Mouse (Mus musculus) megakaryocyte, adult 5-6 weeks (primary cell): ENCODE measurements at regions not wholly inside any gene's neighbourhood (a gene's known extent, or its start where the extent isn't known, plus 50 kb on each side); places are given as distances from the start of the nearest gene placed in this dataset.

Source experiments
- ATAC-seq: 2 replicates; pipeline ENCODE4 v1.8.0; 2016; ENCODE audit warnings: mild to moderate bottlenecking, inconsistent platforms; ENCODE audit not compliant: poor library complexity, severe bottlenecking

DNA sequence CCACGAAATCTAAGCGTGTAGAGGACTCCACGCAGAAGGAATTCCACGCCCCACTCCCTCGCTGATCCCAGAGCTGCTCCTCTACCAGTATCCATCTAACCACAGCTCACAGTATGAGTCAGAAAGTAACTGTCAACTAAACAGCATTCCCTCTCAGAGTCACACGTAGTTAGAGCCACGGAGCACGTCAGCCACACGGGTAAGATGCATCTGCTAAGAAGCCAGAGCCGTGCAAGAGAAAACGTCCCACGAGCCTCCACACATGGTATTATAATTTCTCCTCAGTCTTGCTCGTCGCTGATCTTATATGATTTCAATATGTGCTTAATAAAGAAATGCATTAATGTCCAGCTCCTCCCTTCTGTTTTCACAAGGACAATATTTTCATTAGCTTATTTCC is 176.1 kb upstream of the Klf7 start:
- no peak for ATAC-seq

DNA sequence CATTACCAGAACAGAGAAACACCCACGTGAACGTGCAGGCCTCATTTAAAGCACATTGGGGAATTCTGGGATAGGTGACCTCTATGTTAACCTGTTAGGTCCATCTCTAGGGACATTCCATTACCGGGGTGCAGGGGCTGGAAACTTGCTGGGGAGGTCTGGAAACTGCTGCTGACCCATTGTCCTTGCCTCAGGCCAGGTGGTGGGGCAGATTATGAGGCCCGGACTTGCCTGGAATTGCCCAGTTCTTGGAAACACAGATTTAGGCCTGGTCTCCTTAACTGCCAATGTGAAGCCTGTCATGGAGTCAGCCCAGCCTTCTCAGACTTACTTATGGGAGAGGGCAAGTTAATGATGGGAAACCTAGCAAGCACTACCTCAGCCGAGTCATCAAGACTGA is 175.3 kb upstream of the Klf7 start:
- ATAC-seq = no peak

DNA sequence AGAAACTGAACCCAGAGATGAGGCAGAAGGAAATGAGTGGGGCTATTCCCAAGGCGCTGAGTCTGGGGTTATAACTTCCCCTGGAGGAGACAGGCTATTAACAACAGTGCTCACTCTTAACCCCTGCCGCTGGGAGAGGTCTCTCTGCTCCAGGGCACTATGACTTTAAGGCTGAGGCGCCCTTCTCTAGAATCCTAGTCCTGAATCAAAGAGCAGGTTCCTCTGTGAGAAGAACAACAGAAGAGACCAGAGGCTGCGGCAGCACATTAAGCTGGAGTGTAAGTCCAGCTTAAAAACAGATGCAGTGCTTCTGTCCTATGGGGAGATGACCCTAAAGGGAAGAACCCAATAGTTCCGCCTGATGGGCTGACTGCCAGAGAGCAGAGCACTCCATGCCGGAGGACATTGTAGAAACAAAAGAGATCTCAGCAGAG is 173.4 kb upstream of the Klf7 start:
- peak; percentile 74 for ATAC-seq

DNA sequence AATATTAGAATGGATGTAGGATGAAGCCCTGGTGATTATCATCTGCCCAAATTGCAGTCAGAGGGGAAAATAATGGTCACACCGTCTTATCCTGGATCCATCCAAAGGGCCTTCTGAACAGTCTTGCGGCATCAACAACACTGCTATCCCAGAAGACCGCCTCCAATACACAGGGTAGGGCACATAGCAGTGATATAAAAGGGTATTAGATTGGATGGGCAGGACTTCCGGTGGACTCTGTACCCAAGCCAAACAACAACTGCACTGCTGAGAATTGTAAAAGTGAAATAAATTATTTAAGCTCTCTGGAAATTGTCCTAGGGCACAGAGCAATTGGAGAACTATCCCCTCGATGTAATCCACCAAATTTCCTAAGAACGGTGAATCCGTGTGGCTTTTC is 173.0 kb upstream of the Klf7 start:
- no peak for ATAC-seq

DNA sequence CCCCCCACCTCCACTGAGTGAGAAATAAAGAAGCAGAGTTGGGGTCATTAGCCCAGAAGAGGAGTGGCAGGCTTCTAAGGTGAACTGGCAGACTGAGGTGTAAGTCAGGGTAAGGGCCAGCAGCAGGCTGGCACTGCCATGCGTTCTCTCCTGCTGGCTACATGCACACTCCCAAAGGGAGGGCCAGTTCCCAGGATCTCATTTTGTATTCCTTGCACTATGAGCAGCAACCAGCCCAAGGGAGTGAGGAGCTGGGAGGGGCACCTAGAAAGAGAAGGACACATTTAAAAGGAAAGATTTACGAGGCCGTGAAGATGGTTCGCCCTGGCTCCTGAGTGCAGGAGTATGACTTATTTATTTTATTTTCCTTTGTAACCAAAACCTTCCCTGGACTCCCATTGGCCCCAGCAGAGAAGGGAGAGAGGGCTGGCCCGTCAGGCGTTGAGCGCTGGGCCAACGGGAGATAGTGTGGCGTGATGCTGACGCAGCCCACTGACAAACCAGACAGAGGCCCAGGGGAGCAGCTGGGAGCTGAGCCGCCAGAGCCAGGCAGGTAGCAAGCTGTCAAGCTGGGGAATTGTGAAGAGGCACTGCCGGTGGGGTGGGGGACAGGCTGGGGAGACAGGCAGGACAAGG is 166.8 kb upstream of the Klf7 start:
- ATAC-seq = no peak

DNA sequence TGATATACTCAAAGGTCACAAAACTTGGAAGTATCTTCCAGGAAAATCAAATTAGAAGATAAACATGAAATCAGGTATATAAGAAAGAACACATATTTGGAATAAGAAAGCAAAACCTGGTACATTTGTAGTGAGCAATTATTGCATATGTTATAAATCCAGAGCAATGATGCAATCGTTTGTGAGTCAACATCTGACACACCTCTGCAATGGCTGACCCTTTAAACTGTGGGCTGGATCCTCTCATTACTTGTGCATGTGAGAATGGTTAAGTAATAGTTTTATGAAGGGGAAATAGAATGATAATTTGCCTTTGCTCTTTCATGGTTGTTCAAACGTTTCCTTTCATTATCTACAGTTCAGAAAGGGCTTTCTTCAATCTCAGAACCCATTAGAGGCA is 165.0 kb upstream of the Klf7 start:
- no peak for ATAC-seq

DNA sequence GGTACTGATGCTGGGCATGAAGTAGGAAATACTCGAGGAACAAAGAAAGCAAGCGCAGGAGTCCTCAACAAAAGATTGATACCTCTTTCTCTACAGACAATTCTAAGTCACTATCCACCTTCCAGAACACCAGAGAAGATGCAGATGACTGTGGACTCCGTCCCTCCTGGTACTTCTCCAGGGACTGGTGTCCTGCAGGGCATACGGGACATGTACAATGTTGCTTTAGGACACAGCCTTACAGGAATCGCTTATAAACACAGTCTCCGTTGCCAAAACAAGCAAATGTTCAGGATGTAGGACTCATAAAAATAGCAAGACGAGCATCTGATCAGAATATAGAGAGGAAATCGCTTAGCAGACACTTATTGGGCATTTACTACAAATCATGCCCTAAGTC is 162.6 kb upstream of the Klf7 start:
- ATAC-seq = no peak

DNA sequence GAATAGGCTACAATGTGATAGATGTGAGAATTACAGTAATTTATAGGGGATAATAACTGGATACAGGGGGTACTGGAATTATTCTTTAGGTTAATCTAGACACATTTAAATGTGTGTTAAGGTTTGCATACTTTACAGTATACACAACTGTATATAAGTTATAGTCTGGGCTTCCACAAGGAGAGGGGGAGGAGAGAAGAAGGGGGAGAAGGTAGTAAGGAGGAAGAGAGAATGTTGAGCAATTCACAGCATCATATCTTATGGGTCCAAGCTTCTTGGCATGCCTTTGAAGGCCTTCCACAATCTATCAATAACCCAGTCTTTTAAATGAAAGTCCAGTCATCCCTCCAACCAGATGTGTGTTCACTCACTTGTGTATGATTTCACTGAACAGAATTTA is 153.8 kb upstream of the Klf7 start:
- no peak for ATAC-seq

DNA sequence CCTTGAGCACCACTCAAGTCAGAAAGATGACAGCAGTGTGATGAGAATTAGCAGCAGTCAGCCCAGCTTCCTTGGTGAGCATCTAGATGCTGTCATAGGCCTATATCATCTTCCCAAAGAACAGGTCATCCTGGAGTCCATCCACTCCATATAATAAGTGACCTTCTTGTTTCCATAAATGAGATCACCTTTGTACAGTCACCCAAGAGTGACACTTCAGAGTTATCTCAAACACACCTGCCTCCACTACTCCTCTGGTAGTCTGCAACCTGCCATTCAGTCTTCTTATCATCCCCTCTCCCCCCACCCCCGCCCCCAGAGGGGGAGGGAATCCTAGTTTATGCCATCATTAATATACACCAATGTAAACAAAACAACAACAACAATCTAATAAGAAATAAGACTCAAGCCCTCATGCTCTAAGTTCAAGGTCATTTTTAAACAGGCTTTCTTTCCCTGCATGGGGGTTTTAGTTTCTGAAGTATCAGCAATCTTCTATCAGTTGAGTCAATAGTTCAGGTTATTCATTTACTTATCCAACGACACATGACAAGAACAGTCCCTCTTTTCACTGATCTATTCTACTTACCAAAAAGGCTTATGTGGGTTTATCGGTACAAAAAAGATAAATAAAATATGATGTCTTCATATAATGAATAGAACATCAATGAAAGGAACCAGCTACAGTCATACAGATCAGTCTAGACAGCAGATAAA is 153.2 kb upstream of the Klf7 start:
- ATAC-seq = no peak

DNA sequence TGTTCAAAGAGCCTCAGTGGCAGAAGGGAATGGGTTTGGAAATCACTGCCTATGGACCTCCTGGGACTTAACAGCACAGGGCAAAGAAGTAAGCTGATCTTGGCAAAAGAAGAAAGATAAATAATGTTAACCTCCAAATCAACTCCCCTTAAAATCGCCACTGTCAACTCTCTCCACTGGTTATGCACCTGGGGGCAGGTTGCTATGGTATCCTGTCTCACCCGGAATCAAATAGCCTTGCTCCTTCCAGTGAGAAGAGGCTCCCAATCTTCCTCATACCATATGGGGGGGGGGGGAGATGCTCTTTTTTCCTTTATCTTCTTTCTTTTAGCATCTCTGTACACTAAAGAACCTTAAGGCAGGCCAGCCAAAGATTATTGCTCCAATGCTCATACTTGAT is 135.2 kb upstream of the Klf7 start:
- ATAC-seq = no peak

DNA sequence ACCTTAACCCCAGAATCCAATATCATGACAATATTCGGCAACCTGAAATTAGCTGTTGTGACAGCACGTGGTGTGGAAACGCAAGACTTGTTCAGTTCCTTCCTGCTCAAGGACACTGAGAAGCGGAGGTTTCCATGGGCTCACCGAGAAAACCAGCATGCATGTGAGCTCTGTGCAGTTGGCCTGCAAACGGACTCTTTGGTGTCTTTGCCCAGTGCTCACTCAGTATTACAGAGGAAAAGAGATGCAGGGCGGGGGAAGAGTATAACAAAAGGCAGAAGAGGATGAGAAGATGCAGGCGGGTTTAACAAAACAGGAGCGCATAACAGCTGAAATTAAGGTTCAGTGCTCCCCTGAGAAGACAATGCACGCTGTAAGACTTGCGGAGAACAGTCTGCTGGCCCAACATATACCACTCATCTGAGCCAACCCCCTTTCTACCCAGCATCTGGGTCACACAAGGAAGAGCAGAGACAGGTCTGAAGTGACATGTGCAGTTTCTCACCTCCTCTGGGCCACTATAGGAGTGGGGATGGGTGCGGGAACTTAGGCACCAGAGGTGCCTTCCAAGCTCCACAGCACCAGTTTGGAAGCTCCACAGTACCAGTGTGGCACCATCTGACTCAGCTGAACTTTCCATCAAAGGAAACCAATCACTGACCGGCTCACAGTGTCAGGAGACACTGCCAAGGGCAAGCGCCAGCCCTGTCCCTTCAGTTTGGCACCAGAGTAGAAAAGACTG is 133.6 kb upstream of the Klf7 start:
- no peak for ATAC-seq

DNA sequence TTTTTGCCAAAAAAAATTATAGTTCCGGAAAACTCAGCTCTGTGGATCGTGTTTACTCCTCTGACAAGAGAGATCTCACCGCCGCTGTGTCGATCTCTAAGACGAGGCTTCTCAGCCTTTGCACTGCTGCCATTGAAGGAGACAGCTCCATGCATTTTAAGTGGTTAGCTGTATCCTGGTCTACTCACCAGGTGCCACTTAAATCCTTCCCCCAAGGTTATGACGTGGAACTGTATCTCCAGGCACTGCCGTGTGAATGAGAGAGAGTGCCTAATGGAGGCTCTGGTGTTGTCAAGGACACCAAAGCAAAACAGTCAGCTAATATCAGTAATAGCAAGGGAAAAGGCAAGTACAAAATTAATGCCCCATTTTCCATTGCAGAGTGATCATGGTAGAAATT is 132.6 kb upstream of the Klf7 start:
- ATAC-seq = no peak

DNA sequence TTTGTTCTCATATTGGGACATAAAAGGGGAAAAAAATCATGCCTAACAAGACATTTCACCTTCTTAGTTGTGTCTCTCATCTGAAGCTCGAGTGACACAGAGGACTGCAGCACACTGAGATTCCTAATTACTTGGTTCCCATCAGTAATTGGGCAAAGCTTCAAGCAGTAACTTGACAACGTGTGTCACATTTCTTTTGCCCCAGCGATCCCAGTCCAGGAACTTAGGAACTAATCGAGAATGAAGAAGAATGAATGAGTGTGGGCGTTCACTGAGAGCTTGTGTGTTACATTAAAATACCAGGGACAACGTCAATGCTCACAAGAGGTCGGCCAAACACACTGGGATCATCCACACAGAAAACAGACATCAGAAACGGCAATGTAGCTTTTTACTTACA is 131.9 kb upstream of the Klf7 start:
- no peak for ATAC-seq

DNA sequence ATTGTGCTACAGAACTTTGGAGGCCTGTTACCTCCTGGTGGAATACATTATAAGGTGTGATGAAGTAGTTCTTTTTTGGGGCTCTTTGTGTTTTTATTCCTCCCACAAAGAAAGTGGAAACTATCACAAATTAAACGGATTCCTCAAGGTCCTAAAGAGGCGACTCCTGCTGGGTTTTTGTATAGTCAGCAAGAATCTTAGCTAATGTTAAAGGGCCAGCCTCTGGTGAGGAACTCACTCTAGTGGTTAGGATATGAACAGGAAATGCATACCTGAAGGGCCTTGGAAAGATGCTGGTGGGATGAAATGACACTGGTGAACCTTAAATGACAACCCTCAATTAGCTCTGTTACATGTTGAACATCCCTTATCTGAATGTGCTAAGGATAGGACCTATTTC is 120.3 kb upstream of the Klf7 start:
- no peak for ATAC-seq

DNA sequence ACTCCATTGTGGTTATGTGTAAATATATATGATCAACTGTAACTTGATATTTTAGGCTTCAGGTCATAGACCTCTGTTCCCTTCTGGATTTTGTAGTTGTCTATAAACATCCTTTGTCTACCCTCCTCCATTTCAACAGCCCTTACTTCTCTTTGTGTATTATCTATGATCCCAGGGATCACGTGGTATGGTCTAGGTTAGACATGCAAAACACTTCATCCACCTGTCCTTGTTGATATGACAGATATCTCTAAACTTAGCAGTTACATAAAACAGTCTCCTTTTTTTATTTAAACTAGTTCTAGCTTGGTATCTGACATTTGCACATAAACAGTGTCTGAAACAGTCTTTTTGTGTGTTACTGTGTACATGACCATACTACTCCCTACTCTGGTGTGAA is 107.6 kb upstream of the Klf7 start:
- no peak for ATAC-seq

DNA sequence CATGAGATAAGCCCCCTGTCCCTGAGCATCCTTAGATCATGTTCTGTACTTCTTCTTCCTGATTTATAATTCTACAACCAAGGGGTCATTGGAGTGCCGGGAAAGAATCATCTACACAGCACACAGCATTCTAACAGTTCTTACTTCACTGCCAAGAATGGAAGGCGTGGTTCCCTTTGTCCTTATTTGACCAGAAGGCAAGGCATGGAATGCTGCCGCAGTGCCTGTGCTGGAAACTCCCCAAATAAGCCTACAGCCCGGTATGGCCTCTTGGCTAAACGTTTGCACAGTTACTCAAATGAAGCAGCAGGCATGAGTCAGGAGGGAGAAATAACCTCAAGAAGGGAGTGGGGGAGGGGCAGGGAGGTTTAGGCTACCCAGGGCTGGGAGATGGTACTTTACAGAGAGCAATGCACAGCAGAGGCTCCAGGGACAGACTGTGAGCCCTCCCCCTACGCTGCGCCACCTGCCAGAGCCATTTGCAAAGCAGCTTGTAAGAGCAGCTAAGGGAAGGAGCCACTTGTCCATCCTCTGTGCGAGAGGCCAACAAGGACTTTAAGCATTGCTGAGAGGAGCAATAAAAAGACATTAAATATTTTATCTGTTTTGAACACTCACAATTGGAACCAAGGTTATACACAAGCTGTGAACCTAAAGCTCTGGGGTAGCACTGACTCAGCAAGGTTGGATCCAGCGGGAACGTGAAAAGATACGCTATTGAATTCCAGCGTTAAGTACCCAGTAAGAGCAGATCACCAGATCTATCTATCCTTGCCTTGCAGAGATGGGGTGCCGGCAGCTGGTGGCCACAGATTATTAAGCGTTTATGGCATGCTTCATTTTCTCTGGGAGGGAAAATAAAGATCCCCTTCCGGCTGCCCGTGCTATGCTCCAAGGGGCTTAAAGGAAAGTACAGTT is 104.2 kb upstream of the Klf7 start:
- ATAC-seq = no peak

DNA sequence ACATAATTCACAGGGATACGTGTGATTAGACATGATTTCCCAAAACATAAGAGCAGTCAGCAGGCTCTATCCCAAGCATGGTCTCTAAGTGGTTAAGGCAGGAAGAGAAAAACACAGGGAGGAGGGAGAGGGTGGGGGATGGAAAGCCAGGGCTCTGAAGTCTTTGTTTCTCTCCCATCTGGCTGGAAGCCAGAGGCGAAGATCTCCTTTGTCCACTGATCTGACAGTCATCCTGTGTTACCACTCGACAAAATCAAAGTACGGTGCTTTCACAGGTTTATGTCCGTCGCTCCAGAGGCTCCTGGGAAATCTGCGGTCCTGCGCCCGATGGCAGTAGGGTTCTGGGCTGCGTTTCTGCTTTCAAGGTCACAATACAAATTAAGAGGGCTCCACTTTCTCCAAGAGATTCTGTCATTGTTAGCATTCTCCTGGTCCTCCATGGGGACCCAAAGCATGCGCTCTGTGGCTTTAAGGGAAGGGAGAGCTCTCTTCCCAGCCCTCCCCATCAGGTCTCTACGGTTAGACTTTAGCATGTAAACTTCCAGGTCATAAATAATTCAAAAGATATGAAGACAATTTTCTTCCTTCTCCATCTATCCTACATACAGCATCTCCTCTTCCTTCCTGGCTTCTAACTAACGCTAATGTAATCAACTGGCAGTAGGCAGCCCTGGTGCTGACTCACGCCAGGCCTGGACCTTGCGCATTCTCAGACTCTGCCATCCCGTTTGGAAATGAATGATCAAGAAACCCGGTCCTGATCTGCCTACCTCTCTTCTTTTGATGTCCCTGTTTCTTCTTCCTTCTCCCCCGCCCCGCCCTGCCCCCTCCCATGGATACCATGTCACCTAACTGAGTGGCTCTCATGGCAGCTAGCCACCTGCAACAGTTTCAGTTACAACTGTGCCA is 102.0 kb upstream of the Klf7 start:
- ATAC-seq = no peak

DNA sequence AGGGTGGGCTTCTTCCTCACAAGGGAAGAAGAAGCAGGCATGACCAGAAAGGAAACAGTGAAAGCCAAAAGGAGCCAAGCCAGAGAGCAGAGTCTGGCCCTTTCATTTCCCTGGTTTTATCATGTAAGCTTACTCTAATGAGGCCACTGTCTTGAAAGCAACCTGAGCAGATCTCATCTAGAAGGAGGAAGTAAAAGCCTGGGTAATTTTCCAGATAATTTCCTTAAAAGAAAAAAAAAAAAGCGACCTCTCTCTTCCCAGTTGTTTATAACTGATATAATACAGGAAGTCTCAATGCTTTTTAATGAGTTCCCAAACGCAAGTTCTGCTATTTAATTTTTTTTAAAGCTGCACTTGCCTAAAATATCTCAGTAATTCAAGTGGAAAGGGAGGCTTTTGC is 100.4 kb upstream of the Klf7 start:
- ATAC-seq = no peak

DNA sequence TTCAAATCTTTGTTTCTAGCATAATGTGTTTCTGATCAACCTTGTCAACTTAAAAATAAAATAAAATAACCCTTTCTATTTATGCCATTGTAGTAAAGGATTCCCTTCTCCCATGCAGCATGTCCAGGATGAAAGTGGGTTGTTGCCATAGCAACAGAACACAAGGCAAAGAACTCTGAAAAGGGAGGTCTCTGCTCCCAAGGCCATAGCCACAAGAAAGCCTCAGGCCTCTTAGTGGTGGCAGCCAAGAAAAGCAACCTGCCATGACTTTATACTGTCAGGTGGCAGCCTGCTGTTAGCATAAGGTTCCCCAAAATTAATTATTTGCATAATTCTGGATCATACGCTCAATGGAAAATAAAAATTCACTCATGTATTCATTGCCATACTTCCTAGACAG is 98.4 kb upstream of the Klf7 start:
- ATAC-seq = no peak

DNA sequence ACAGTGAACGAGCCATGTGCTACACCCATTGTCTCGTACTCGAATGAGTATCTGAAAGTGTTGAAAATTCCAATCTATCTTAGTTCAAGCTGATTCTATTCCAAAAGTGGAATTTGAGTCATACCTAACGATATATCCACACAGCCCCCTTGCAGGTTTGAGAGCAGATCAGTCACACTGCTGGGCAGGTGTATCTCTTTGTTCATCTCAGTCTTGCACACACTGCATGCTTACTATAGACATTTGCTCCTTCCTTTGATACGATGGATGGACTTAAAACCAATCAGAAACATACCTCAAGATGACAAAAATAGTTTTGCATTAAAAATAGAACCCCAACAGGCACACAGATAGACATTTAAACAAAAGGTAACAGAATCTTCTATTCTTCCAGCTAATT is 98.0 kb upstream of the Klf7 start:
- ATAC-seq = no peak
